Mouse (Mus musculus): ENCODE results near the gene Rps25.
A peak's percentile ranks its signal among the peaks of the same experiment; 100 is the strongest.

GRCm38 (mm10) chr9:44417892-44418363 is 11.0 kb downstream of the Rps25 start:
- TF ChIP-seq CTCF (IDR thresholded peaks at IDR 0.05; ENCODE audit: low read depth) (peak; percentile 90), EP300 (IDR thresholded peaks at IDR 0.05; ENCODE audit: low read depth) (0 out of 2 replicates have a peak, but pooled peaks have one; percentile 33)

Data from liver, postnatal 0 days (tissue).